Mouse (Mus musculus) common myeloid progenitor, adult 5-6 weeks (primary cell): ENCODE measurements around the gene Msh2. TPM values are rescaled to one million over a fixed set of nuclear protein-coding genes. Genes with fewer than 3 reads are reported as not detected.
"Not testable (repeated sequence)": the region's sequence is repeated elsewhere in the genome, so short reads cannot be mapped to it uniquely, and the experiment has no call there.

ENCODE experiments used
- ATAC-seq: replicated peaks from 2 replicates; pipeline ENCODE4 v1.8.0; 2016; ENCODE audit warnings: low read depth, mild to moderate bottlenecking, moderate TSS enrichment, inconsistent platforms; ENCODE audit not compliant: poor library complexity, severe bottlenecking
- total RNA-seq: library from RNA; stranded (forward); fragments of 200-1000, 187-1606 nt; gene quantifications from 2 replicates; pipeline ENCODE4 v1.2.3, GENCODE M21; 2017

Gene Msh2
- total RNA-seq = 124 and 131 TPM in 2 replicates

DNA sequence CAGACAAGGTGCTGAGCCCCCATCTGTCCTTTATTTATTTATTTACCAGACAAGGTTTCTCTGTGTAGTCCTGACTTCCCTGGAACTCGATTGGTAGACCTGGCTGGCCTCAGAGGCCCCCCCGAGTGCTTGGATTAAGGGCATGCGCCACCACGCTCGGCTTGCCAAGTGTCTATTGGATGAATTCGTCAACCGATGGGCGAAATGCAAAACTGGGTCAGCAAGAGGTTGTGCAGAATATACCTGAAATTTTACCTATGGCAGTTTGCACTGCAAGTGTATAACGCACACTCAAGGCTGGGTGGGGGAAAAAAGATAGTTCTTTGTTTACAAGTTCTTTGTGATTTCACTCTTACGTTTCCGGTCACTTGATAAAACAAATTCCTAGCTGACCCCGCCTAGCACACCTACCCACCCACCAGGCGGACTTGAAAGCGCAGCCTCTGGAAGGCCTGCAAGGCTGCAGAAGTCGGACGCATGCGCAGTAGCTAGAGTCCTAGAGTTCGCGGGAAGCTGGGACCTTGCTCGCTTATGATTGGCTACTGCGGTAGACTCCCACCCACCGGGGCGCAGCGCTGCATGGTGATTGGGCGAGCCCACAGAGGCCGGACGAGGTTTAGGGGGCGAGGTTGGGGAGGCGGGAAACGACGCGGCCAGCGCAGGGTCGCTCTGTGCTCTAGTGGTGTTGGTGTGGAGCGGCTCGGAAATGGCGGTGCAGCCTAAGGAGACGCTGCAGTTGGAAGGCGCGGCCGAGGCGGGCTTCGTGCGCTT is at the start of gene Msh2:
Gene Msh2, plus strand, starts transcription at position 441 of the 771 bp plus-strand sequence.
- ATAC-seq = peak; percentile 98

DNA sequence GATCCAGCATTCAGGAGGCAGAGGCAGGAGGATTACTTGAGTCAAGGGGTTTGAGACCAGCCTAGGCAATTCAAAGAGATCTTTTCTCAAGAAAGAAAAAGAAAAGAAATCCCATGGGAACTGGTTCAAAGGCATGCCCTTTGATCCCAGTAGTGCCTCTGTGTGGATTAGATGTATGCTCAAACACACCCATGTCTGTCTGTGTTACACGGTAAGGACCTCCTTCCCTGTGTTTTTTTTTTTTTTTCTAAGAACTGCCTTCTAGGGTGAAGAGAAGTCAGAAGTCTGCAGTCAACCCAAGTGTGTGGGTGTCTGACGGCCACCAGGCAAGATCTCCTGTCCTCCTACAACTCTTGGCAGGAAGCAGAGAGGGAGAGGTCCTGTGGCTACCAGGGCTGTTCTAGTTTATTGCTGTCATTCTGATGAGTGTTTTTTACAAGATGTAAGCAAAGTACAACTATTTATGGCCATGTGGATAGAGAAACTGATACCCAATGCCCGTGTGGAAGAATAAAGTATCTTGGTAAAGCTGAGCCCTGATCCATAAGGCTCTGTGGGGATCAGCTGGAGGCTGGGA is 46.5 kb upstream of the Msh2 start:
- no peak for ATAC-seq

DNA sequence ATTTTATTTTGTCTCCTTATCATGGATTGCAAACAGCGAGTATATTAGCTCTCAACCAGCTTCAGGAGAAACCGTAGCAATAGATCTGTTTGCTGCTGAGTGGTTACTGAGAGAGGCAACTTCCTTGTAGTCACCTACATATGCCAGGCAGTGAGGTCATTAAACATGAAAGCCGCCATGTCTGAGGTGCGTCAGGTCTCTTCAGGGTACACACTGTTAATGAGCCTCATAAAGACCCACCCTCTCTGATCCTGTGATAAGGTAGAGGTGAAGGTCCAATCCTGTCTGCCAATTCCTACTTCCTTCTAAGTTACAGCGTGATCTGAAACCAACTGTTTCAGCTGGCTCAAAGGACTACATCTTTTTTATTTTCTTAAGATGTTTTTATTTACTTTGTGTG is 44.0 kb upstream of the Msh2 start:
- ATAC-seq = no peak

DNA sequence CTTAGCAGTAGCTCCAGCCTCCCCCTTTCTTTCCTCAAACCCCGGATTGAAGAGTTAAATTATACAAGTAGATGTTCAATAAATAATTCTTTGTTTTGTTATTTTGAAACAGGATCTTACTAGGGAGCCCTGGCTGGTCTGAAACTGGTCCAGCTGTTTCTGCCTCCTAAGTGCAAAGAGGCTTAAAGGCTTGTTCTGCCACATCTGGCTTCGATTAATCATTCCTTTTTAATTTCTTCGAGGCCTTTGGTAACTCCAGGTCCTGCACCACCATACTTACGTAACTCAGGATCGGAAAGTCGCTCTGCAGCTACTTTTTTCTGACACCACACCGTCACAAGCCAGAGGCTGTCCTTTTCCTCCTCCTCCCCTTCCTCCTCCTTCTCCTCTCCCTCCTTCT is 43.4 kb upstream of the Msh2 start:
- ATAC-seq = no peak

DNA sequence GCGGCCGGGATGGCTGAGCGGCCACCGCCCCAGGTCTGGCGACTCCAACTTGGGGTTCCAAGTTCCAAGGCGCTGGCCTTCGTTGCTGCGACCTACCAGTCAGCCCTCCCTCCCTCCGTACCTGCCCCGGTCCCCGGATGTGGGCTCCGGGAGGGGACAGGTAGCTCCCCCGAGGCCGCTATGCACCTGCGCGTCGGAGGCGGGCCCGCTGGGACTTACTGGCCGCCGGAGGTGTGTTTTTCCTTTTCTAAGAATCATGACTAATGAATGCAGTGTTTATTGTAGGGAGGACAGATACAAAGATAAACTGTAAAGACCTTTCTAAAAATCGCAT is 35.1 kb upstream of the Msh2 start:
- no peak for ATAC-seq

DNA sequence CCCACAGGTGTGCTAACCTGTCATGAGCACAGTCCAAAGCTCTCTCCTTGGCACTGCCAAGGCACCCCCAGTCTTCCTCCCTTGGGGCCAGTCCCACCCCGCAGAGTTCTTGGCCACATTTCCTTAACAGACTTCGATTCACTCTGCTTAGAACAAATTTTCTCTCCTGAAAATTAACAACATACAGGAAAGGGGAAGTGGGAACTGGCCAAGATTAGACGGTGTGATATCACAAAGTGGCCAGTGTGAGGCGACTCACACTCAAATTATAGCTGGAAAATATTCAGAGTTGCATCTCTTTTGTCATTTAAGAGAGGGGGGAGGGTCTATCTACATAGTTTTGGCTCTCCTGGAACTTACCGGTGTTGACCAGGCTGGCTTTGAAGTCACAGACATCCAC is 32.9 kb upstream of the Msh2 start:
- peak; percentile 73 for ATAC-seq

DNA sequence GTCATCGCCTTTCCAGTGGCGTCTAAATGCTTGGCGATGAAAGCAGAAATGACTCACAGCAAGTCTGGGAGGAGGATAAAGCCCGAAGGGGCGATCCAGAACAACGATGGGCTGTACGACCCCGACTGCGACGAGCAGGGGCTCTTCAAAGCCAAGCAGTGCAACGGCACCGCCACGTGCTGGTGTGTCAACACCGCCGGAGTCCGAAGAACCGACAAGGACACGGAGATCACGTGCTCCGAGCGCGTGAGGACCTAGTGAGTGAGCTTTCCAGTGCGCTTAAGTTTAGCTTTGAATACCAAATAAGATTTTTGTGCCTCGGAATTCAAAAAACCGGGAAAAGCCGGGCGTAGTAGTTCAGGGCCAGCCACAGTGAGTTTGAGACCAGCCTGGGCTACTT is 31.9 kb upstream of the Msh2 start:
- no peak for ATAC-seq

DNA sequence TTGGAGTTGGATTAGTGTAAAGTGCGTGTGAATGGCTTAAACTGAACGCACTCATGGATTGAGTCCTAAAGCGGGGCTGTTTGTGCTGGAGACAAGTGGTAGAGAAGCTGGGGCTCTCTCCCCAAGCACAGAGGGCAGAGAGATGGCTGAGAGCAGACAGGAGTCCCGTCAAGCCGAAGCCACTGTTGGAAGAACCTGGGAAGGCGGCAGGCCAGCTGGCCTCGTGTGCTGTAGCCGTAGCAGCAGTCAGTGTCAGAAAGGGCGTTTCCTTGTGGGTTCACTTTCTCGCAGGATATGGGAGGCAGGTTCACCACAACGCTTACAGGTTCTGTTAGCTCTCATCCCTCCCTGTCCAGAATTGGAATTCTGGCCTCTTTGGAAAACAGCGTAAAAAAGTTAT is 31.1 kb upstream of the Msh2 start:
- ATAC-seq = no peak

DNA sequence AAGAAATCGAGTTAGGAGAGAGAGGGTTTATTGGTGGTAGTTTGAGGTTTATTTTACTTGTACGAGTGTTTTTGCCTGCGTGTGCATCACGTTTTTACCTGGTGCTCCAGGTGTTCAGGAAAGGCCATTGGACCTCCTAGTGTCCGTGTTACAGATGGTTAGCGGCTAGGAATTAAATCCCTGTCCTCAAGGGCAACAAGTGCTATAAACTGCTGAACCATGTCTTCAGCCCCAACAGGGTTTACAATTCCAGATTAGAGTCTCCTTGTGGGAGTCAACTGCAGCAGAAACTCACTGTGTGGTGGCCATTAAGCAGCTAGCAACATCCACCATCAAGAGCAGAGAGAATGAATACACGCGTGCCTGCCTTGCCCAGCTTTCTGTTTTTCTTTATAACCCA is 29.4 kb upstream of the Msh2 start:
- ATAC-seq = no peak

DNA sequence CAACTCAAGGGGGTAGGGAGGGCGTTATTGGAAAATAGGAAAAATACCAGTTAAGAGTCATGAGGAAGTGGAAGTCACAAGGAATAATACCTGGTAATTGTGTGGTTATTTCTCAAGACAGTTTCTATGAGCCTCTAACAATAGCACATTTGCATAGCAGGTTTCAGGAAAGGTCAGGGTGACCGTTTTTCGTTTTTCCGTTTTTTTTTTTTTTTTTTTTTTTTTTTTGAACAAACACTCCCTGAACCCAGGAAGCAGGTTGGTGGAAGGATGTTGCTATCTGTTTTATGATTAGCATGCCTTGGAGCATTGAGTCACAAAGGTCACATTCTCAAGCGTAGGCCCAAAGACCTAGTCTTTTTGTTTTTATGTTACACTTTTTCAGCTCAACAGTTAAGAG is 16.5 kb upstream of the Msh2 start:
- ATAC-seq = not testable (repeated sequence)

DNA sequence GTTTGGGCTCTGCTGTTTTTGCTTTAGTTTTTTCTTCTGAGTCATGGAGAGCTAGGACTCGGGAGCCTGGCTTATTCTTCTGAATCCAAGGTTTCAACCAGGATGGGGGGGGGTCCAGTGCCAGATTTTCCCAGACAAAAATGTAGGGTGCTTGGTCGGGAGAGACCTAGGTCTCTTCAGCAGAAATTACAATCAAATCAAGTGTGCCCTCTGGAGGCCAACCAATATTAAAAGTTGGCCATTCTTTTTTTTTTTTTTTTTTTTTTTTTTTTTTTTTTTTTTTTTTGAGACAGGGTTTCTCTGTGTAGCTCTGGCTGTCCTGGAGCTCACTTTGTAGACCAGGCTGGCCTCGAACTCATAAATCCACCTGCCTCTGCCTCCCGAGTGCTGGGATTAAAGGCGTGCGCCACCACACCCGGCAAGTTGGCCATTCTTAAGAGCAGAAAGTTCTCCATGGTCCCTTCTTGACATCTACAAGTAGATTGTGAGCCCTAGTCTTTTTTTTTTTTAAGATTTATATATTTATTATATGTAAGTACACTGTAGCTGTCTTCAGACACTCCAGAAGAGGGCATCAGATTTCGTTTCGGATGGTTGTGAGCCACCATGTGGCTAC is 10.1 kb upstream of the Msh2 start:
- ATAC-seq = not testable (repeated sequence)

DNA sequence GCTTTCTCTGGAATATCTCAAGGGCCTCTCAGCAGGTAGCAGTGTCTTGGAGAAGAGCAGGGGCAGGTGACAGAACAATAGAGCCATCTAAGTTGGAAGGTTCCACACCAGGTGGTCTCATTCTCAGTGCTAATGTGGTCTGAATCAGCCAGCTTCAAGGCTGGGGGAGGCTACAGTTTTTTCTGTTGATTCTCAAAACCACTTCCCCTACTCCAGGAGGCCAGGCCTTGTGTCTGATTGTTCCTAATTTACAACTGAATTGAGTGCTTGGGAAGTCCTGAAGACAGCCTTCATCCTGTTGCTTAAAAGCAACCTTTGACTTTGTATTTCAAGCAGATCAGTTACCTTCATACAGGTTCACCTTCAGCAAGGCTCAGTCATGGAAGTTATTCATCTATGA is 7.9 kb upstream of the Msh2 start:
- ATAC-seq = no peak

DNA sequence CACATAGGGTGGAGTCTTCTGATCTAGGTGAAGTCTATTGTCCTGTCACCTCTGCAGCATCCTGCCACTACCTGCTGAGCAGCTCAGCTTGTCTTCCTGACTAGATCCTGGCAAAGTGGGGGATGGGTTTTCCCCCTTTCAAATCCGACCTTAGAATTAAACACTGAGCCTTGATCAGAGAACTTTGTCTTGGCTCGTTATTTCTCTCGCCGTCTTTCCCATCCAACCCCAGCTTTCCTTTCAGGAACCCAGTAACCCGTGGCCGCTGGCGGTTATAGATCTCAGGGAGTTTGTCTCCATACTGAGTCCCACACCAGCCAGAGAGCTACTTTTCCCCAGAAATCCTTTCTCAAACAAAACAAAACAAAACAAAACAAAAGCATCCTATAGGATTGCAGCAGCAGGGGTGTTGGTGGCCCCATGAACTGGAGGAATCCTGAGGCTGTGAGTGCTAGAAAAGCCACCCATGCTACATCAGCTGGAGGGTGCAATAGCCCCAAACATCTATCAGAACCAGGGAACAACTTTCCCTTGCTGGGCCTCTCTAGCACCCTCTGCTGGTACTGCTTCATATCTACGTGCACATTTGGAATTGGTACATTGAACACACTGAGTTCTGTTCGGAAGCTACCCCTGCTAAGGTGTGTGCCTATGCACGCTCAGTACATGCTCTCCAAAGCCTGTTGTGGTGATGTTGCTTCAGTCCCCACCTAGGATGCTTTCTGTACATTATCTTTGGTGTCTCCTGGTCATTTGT is 6.9 kb upstream of the Msh2 start:
- ATAC-seq = peak; percentile 69; the same call in 1 of the 2 replicates

DNA sequence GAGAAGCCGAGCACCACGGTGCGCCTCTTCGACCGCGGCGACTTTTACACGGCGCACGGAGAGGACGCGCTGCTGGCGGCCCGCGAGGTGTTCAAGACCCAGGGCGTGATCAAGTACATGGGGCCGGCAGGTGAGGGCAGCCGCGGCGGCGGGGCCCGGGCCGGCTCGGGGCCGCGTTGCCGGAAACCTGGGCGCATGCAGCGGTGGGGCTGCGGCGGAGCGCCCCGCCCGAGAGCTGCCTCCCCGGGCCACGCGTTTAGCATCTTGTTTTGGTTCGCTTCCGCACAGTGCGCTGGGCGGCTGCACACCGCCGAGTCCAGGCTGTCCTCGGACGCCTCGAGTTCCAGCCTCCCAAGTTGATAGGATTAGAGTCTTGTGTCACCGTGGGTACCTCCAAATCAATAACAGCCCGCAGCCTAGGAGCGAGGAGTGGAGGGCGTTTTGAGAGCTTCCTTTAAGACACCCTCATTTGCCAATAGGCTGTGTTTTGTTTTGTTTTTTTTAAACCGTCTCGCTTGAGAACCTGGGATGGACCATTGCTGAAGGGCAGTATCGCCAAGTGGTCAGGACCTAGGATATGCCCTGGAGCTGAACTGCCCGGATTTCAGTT is 652 bp downstream of the Msh2 start:
- peak; percentile 50 for ATAC-seq

DNA sequence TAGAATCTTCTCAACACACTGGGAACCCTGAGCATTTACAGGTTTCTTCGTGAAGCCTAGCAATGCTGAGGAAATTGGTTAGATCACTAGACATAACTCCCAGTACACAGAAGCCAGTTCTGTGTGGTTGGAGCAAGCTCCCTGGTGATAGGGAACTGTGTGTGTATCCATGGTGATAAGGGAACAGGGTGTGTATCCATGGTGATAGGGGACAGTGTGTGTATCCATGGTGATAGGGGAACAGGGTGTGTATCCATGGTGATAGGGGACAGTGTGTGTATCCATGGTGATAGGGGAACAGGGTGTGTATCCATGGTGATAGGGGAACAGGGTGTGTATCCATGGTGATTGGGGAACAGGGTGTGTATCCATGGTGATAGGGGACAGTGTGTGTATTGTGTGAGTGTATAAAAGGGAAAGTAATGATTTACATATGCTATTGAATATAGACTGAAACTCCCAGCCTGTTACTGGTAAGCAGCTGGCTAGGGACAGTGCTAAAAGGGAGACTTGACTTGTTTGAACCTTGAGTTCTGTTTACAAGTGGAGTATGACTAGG is 4.9 kb downstream of the Msh2 start:
- ATAC-seq = peak; percentile 2; the same call in 1 of the 2 replicates

DNA sequence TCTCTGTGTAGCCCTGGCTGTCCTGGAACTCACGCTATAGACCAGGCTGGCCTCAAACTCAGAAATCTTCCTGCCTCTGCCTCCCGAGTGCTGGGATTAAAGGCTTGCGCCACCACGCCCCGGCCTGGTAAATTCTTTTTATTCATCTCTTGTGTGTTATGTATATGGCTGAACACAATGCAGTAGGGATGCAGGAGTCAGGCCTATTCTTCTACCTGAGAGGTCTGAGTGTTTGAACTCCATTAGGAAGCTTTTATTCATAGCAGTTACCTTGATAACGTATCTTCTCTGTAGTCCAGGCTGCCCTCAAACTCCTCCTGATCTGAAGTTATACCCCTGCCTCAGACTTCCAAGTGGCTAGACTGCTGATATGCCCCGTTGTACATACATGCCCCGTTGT is 5.5 kb downstream of the Msh2 start:
- no peak for ATAC-seq

DNA sequence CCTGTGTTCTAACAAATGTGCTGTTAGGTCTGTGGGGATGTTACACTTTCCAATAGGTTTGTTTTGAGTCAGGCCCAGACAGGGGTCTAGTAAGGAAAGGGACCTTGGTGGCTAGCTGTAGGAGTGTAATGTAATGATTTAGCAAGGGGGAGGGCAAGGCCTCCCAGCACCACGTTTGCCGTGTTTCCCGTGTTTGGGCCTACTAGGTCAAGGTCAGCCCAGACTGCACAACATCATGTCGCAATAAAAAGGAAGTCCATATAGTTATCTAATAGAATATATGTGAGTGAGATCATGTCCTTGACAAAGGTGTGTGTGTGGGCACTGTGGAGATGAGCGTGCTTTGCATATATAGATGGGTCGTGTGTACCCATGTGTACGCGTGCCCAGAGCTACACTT is 17.1 kb downstream of the Msh2 start:
- ATAC-seq = no peak

DNA sequence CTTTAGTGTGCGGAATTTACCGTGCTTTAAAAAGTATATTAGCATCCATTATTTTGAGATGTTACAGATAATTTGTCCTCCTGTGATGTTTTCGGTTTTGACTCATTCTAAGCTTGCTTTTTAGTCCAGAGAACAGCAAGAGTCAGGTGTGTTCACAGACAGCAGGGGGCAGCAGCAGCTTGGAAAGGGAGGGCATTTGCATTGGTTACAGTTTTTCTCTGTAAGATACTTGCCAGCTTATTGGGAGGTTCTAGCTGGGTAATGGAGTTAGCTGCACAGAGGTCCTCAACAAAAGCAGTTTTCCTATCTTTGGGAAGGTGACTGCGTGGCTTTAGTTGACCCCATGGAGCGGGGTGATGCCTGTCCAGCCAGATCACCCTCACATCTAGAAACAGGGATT is 19.8 kb downstream of the Msh2 start:
- ATAC-seq = peak; percentile 76; the same call in 1 of the 2 replicates

DNA sequence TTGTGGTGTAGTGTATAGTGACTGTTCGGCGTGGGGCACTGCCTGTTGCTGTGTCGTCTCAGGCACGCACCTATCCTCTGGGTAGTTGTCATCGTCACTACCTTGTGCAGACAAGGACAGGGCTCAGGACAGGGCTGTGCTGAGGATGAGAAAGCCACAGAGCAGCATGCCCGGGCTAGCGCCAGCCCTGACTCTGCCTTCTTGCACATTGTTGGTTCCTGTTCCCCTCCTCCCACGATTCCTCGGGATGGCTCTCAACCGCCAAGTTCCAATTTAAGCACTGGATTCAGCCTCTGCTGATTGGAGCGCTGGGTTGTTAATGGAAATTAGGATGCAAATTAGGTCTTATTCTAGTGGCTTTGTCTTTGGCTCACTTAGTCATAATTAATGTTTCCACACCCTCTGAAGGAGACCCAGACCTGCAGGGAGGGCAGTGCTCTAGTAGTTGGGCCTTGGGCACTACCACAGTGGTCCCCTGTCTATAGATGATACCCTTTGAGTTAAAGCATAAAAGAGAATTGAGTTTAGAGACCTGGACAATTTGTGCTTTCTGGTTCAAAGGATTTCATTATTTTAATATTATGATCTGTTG is 23.8 kb downstream of the Msh2 start:
- ATAC-seq = no peak

DNA sequence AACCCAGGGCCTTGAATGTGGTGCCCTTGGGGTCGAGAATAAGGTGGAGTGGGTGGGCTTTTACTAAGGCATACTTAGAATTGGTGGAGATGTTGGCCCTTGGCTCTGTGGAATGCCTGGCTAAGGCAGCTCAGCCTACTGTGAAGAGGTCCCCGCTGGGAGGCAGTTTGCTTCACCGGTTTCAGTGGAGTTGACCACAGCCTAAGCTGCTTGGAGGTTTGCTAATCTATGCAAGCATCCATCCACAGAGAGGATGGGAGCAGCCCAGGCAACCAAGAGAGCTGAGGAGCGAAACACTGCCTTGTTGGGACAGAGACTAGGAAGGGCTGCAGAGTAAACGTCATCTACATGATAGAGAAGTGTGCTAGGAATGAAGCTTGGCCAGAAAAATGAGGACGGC is 24.7 kb downstream of the Msh2 start:
- no peak for ATAC-seq
